Mouse (Mus musculus) urinary bladder, adult 2 months (tissue): Measurements from ENCODE around the gene Rtn4rl2. TPM values are rescaled to one million over a fixed set of nuclear protein-coding genes. Genes with fewer than 3 reads are reported as not detected.
A peak's percentile ranks its signal among the peaks of the same experiment; 100 is the strongest.

Experiments
- DNase-seq: peaks from one replicate; pipeline ENCODE4 v3.0.0; 2022; ENCODE audit warnings: low spot score
- polyA plus RNA-seq: library from polyadenylated mRNA; depleted of rRNA; stranded (reverse); fragments of >200 nt; gene quantifications from 2 replicates; pipeline ENCODE4 v1.2.3, GENCODE M21; 2012

The Rtn4rl2 gene
- polyA plus RNA-seq, 1 experiment = 1.4 TPM

DNA sequence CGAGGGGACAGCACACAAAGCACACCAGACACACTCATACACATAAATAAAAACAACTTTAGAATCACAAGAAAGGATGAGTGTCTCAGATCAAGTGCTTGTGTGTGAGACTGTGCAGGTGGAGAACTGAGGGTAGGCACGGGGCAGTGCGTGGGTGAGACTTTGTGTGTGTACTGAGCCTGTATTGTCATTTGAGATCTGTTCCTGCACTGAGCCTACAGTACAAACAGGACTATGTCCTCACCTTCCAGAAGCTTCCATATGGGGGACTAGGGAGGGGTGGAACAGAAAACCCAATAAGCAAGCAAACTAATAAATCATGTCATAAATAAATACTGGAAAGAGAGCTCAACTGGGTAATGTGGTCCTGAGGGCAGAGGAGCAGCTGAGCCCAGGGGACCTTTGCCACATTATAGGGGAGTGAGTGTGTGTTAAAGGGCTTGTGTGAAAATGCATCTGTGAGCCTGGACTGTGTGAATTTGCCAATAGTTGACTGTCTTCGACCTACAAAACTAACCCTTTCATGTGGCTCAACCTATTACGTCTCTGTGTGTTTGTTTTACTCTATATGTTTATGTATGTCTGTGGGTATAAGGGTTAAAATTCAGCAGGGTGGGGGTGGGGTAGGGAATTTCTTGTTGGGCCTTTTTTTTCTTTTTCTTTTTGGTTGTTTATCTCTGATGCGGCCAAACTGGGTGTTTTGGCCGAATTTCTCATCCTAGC, 35.9 kb downstream of the Rtn4rl2 start:
- DNase-seq = no peak

DNA sequence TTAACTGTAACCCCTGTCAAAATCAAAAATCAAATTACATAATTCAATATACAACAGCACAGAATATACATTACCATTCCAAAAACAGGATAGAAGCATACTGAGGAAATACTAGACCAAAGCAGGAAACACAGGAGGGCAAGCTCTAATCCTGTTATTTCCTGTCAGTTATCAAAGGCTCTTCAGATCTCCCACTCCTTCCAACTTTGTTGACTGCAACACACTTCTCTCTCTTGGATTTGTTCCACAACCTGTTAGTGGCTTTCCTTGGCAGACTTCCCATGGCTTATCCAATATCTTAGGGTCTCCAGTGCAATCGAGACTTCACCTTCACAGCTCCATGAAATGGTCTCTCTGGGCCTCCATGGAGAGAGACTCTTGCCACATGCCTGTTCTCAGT, 41.3 kb downstream of the Rtn4rl2 start:
- DNase-seq = no peak

DNA sequence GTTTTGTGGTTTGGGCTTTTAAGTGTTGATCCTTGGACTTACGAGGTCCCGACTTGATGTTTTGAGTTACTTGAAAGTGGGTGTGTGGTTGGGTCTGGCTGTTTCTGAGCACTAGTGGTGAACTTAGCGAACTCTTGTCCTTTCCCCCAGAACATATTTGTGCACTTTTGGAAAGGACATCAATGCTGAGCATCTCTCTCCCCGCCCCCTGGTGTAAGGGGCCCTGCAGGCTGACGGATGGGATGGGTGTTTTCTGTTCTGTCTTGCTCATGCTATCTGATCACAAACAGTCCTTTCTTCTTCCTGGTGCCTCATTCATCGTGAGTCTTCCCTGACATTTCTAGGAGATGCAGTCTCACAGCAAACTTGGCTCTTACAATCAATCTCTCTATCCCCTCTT, 42.9 kb downstream of the Rtn4rl2 start:
- DNase-seq = no peak

DNA sequence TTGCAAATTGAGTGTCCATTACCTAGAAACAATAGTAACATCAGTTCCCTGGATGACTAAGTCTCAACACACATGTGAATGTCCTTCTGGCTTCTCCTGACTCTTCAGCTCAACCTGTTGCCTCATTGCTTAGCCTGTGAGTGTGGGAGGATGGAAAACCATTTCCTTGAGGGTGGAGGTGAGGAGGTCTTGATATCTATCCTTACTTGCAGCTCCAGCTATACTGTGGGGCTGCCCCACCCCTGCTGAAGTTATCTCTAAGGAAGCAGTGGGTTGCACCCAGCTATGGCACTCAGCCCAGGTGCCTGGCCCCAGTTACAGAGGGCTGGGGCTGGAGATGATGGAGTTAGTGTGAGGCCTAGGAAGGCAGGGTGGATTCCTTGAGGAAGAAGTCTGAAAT, 44.6 kb downstream of the Rtn4rl2 start:
- no peak for DNase-seq

DNA sequence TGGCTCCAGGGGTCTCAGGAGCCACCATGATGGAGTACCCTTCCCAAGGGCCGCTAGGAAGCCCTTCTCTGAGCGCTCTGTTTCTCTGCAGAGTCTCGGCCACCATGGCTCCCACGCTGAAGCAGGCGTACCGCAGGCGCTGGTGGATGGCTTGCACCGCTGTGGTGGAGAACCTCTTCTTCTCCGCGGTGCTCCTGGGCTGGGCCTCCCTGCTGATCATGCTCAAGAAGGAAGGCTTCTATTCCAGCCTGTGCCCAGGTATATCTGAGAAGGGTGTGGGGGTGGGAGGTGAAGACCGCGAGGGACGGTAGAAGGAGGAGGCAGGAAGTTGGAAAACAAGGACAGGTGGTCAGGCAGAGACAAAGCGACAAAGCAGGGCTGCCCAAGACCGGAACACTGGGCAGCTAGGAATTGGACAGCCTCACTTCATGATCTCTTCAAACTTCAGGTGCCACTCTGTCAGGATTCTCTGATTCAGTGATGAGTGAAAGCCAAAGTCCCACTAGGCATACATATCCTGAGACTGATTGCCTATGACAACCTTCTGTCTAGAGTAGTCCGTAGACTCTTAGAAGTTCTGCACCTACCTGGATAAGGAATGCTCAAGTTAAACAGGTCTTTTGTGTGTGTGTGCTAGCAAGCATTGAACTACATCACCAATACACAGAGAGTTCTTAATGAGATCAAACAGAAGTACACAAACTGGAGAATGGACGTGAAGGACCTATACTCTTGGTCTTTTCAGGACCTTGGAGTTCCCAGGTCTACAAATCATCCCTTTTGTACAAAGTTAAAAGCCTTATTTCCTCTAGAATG, 45.6 kb downstream of the Rtn4rl2 start:
- DNase-seq = no peak

DNA sequence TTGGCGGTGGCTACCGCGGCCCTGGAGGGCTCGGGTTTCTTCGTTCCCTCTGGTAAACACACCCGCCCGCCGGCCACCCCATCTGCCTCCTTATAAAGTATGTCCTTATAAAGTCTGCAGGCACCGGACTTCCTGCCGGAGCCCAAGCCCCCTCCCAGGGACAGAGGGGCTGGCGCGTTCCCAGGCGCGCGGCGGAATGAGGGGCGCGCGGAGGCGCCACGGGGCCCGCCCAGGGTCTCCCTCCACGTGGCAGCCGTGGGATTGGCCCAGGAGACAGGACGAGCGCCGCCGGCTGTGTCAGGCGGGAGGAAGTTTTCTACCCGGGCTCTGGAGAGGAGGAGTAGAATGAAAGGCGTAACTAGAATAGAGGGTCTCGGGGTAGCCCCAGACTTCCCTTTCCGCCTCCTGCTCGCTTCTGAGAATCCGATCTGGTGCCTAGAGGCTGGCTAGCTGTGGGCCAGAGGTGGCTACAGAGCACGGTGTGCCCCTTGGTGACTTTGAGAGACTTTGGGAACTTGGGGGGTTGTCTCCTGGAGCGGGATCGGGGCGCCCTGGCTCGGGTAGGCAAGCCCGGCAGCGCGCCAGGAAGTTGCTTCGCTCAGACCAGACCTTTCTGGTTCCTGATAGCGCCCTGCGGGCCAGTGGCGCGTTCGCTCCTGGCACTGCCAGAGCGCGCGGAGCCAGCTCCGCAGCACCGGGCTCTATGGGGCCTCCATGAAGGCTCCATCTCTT, 46.3 kb downstream of the Rtn4rl2 start:
- DNase-seq = peak; percentile 55

DNA sequence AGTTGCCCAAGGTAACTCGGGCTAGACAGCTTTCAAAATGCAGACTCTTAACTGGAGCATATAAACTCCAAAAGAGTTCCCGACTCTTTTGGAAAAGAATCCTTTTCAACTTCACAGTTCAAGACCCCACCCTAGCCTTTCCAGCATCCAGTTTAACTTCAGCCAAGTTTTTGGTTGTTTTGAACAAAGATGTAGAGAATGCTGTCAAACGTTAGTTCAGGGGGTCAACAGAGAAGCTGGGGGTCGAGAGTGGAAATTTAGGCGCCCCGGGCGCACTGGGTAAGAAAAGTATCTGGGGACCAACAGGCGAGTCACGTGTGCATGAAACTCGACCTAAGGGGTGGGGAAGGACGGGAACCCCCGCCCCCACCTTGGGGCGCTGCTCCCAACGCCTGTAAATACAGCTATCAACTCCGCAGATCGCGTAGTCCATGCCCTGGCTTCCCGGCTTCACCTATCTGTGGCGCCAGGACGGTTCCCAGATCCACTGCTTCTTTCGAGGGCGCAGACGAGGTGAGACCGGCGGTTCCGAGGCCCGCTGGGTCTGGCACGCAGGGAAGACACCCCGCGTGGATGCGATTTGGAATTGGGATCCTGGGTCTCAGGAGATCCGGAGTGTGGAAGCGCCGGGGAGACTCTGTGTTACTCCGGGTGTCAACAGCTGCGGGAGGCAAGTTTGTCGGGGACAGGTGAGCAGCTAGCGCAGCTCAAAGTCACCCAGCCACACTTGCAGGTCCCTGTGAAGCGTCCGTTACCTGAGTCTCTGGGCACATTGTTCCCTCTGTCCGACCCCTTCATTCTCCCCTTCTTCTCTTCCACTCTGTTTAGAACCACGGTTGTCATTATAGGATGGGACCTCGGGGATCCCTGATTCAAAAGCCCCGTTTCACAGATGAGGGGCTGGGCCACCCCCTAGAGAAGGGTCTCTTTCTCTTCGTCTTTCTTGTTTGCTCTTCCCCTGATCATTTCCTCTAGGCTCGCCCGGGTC, 47.2 kb downstream of the Rtn4rl2 start:
- peak; percentile 34 for DNase-seq

DNA sequence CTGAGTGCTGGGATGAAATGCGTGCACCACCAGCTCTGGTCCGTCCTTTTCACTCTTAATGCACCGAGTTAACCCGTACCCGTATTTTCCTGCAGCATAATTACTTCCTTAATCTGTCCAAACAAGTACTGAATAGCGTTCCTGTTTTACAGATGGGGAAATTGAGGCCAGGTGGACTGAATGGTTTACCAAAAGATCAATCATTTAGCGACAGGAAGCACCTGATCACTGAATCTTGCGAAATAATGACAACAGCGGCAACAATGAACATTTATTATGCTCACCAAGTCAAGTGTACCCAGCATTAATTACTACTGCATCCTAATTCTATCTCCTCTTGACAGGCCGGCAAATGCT, 47.9 kb downstream of the Rtn4rl2 start, which contains the start of gene Slc43a1:
Gene Slc43a1 (plus strand): TSS at position 258 of the 357 bp plus-strand sequence.
- no peak for DNase-seq

DNA sequence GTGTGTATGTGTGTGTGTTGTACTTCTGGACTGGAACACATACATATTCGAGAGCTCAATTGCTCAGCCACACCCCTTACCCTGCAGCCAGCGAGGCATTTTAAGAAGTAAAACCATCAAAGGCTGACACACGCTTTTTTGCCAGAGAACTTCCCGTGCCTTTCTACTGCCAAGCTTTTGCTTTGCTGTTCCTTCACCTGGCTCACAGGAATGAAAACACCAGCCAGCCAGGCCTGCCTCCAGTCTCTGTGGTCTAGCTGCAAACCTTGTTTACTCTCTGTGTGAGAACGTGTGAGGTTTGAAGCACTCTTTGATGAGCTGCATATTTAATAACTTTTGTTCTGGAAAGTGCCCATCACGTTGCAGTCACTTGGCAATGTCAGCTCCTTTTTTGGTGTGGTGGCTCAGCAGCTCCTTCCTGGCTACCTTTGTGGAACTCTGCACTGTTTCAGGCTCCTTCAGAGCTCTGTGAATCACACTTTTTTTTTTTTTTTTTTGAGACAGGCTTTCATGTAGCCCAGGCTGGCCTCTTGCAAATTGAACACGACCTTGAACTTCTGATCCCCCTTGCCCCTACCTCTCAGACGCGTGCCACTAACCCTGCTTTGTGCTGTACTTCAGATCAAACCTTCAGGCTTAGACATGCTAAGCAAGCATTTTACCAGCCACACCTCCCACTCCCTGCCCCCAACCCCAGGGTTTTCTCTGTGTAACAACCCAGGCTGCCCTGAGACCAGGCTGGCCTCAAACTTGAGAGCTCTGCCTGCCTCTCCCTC, 48.5 kb downstream of the Rtn4rl2 start:
- no peak for DNase-seq

DNA sequence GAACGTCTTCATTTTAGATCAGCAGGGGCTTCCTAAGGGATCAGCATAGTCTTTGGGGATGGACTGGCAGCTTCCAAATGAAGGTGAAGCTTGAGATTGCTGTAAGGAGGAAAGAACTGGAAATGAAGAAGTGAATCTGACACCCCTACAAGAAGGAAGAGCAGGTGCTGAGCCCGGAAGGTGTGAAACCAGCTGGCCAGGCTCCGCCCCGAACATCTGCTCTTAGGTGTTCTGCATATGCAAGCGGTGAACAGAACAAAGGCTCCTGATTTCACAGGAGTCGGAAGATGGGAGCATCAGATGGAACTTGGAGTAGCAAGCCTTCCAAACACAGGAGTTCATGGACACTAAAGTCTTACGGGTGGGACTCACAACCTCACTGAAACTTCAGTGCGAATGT, 49.4 kb downstream of the Rtn4rl2 start:
- no peak for DNase-seq

DNA sequence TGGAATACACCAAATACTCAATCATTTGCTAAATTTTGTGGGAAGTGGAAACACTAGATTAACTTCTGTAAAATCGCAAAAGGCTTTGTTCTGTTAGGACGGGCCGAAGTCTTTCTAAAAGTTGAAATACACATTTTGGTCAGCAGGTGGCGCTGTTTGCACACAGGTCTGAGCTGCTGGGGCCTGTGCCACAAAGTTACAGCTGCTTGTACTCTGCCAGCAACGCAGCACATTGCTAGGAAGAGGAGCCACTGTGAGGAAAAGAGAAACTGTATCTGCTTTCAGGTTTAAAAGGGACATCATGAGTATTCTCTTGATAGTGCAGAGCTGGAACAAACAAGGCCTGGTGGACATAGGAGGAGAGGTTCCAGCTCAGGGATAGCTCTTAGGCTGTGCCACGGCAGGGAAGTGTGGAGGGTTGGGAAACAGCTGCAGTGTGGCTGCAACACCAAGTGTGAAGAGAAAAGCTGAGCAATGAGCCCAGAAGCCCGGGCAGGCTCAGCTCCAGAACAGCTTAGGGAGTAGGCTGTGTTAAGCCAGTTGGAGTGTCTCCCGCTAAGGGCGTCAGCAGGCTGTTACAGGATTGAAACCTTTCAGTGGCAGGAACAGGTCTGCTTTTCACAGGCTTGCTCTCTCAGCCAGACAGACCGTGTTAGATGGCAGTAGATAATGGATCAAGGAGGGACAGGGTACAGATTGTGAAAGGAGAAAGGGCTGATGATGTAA, 54.7 kb downstream of the Rtn4rl2 start:
- DNase-seq = peak; percentile 40

DNA sequence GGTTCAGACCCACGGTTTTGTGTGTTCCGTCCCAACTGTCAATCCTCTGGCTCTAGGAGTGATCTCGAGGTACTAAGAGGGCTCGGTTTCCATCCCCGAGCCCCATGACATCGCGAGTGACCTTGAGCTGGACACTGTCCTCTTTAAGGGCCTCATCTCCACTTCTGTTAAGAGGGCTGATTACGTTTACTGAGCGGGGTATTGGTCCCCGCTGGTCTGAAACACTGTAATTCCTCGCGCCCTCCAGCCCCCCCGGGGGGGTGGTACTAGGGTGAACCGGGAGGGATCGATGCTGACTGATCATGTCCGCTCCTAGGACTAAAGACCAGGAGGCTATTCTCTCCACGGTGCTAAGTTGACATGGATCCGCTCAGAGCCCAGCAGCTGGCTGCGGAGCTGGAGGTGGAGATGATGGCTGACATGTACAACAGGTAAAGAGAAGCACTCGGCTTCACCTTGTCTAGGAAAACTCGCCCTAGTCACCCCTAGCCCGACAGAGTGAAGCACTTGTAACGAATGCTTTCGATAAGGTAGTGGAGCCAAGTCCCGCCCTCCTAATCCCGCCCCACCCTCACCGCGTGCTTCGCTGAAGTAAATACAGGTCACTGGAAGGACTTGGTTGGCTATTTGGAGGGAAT, 59.1 kb downstream of the Rtn4rl2 start:
- DNase-seq = no peak

DNA sequence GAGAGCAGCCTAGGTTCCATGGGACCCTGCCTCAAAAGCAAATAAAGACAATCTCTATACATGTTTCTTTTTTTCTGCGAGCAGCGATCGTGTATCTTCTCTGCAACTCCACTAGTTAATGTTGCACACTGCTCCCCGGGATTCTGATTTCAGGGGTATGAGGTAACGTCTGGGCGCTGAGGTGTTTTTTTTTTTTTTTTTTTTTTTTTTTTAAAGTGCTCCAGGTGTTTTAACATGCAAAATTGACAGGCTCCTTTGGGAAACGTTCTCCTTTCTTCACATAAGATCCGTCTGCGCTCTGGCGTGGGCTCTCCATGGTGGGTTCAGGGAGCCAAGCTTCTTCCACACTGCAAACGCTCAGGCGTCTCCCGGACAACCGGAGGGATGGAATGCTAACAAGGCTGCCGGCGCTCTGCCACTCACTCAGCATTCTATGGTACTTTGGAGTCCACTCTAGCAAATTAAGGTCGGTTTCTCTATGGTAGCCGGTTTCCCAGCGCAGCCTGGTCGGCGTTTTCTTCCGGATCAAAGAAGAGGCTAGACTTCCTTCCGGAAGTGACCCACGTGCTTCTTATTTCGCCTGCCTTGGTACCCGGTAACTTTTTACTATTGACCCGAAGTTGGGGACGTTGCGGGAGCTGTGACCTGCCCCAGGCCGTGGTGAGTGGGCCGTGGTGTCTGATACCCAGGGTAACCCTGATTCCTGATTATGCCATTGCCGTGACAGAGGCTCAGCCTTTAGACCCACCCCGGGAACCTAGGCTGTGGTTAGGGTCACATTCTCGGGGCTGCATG, 59.8 kb downstream of the Rtn4rl2 start, which contains the start of gene Timm10:
Gene Timm10 (plus strand): TSS at position 510 of the 795 bp plus-strand sequence.
- DNase-seq = peak; percentile 52

DNA sequence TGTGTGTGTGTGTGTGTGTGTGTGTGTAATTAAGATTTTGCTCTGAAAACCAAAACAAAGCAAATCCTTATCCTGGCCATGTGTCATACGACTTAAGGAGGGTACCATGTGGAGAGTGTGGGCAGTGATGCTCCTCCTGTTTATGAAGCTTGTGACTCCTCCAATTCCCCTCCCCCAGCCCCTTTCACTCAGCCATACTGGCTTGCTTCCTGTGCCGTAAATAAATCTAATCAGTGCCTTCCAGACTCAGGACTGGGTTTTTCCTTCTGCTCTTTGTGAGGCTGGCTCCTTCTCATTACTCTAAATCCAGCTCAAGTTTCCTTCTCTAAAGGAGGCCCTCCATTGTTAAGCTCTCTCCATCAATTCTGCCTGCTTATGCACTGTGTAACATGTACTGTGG, 63.3 kb downstream of the Rtn4rl2 start:
- DNase-seq = no peak

DNA sequence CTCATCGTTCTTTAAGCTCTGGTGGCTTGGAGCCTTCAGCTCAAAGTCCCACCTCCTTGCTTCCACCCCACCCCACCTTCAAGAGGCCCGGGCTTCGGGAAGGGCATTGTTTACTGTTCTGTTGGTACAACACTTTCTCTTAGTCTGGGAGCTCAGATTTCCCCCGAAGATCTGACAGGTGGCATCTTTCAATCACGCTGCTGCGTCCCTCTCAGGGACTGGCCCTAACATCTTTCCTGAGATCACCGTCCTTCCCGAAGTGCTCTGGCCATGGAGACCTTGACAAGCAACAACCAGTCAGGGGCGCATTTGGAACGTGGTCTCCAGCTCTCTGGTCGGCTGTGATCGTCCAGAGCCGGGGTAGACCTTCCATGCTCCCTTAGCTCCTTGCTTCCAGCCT, 64.0 kb downstream of the Rtn4rl2 start, which contains the start of gene Smtnl1:
Gene Smtnl1 (minus strand): TSS at position 101 of the 400 bp plus-strand sequence.
- DNase-seq = no peak
